Mouse (Mus musculus) gastrocnemius, postnatal 36 days (tissue): ENCODE data around the gene Banp. TPM values are rescaled to one million over a fixed set of nuclear protein-coding genes. Genes with fewer than 3 reads are reported as not detected.

ENCODE experiments used
- DNase-seq, 2 experiments: peaks; one replicate each; pipeline ENCODE4 v3.0.0; 2022
- intact Hi-C: fragments of 180-260 bp; cut with DNase I; formaldehyde crosslinking; loops from one replicate; pipeline ENCODE4 v1.15.1; 2025
- total RNA-seq, 2 experiments: library from RNA; stranded (reverse); gene quantifications; 2 replicates each; pipeline ENCODE4 v1.2.3; 2021

Banp gene
- total RNA-seq, 2 experiments from 2014 or later = 6.6 to 17.8 TPM

- DNase-seq = no peak
These were observed 24.4 kb downstream of the Banp start for GRCm38 (mm10) chr8:121973906-121974305.

GRCm38 (mm10) chr8:121977819-121978590, 28.5 kb downstream of the Banp start:
- no peak for DNase-seq
- intact Hi-C loops = loop anchor here (2.0 to 5.0 kb wide), 2 partner anchors 254 to 291 kb away; no protein-coding TSS in a partner anchor

More at GRCm38 (mm10) chr8:121973906-121974305, 24.4 kb downstream of the Banp start:
- intact Hi-C loops = no loop called here

GRCm38 (mm10) chr8:121978670-121979069, 29.1 kb downstream of the Banp start:
- peak; percentile 39 to 41 for DNase-seq
- intact Hi-C loops = loop anchor here (2.0 to 5.0 kb wide), 2 partner anchors 254 to 290 kb away; no protein-coding TSS in a partner anchor

GRCm38 (mm10) chr8:121980792-121981519, 31.4 kb downstream of the Banp start:
- DNase-seq = no peak
- intact Hi-C loops = loop anchor here (2.0 kb wide), 1 partner anchor 156 kb away; no protein-coding TSS in a partner anchor

- intact Hi-C loops = loop anchor here (2.0 kb wide), 1 partner anchor 155 kb away; no protein-coding TSS in a partner anchor
These were observed 32.0 kb downstream of the Banp start for GRCm38 (mm10) chr8:121981520-121981895.

GRCm38 (mm10) chr8:121985673-121986072, 36.1 kb downstream of the Banp start:
- intact Hi-C loops = no loop called here
- DNase-seq = no peak

More at GRCm38 (mm10) chr8:121981520-121981895, 32.0 kb downstream of the Banp start:
- no peak for DNase-seq

- intact Hi-C loops = no loop called here
- DNase-seq = no peak
These were observed 38.3 kb downstream of the Banp start for GRCm38 (mm10) chr8:121987892-121988291.

- intact Hi-C loops = loop anchor here (10.0 kb wide), 1 partner anchor 344 kb away; no protein-coding TSS in a partner anchor
- DNase-seq = peak; percentile 42 to 43
These were observed 41.1 kb downstream of the Banp start for GRCm38 (mm10) chr8:121990506-121991255.

- intact Hi-C loops = loop anchor here (10.0 kb wide), 1 partner anchor 343 kb away; no protein-coding TSS in a partner anchor
- DNase-seq = no peak
These were observed 42.1 kb downstream of the Banp start for GRCm38 (mm10) chr8:121991611-121992010.

- DNase-seq = no peak
- intact Hi-C loops = loop anchor here (10.0 kb wide), 1 partner anchor 342 kb away; no protein-coding TSS in a partner anchor
These were observed 43.4 kb downstream of the Banp start for GRCm38 (mm10) chr8:121992911-121993310.

GRCm38 (mm10) chr8:121995112-121995511, 45.6 kb downstream of the Banp start:
- intact Hi-C loops = loop anchor here (5.0 to 10.0 kb wide), 2 partner anchors 142 to 340 kb away; no protein-coding TSS in a partner anchor
- DNase-seq = no peak

- intact Hi-C loops = loop anchor here (5.0 to 10.0 kb wide), 2 partner anchors 141 to 339 kb away; no protein-coding TSS in a partner anchor
- DNase-seq = no peak
These were observed 46.3 kb downstream of the Banp start for GRCm38 (mm10) chr8:121995895-121996294.

GRCm38 (mm10) chr8:121998631-121999030, 49.1 kb downstream of the Banp start:
- intact Hi-C loops = loop anchor here (5.0 to 10.0 kb wide), 2 partner anchors 139 to 336 kb away; no protein-coding TSS in a partner anchor
- no peak for DNase-seq

GRCm38 (mm10) chr8:121999211-121999610, 49.7 kb downstream of the Banp start:
- intact Hi-C loops = loop anchor here (5.0 to 10.0 kb wide), 2 partner anchors 138 to 336 kb away; no protein-coding TSS in a partner anchor
- no peak for DNase-seq

GRCm38 (mm10) chr8:122001339-122002115, 52.0 kb downstream of the Banp start:
- intact Hi-C loops = no loop called here
- no peak for DNase-seq

- DNase-seq = no peak
- intact Hi-C loops = no loop called here
These were observed 54.1 kb downstream of the Banp start for GRCm38 (mm10) chr8:122003646-122004045.

GRCm38 (mm10) chr8:122004131-122004530, 54.6 kb downstream of the Banp start:
- intact Hi-C loops = no loop called here
- no peak for DNase-seq

- intact Hi-C loops = no loop called here
- no peak for DNase-seq
These were observed 56.1 kb downstream of the Banp start for GRCm38 (mm10) chr8:122005422-122006204.
